Mouse (Mus musculus) natural killer cell, adult 2 months (primary cell): ENCODE data around the gene Gfi1b.

Experiments
- DNase-seq, 2 experiments: peaks; one replicate each; pipeline ENCODE4 v3.0.0; 2022; ENCODE audit warnings: low spot score in 2 of 2

Gfi1b gene

DNA sequence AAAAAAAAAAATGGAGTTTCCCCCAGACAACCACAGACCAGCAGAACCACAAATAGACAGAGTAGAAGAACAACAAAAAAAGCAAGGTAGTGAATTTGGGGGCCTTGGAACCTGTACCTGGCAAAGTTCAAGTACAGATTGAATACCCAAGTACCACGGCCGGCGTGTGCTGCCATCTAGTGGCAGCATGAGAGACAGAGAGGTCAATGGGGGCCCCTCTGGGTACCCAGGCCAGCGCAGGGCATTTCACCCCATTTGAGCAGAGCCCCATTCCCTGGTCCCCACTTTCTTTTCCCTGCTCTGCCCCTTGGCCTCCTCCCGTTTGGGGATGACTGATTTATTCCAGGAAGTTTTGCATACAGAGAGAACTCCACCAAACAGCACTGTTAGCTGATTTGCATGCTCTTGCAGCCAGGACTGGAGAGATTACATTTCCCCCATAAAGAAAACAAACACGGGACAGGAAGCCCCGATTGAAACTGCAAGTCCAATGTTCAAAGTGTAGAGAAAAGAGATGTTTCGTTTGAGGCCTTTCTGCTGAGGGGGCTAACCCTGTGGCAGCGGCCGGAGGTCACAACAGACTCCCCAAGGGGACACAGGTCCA, 841 bp upstream of the Gfi1b start:
- DNase-seq = peak; percentile 24 to 58

DNA sequence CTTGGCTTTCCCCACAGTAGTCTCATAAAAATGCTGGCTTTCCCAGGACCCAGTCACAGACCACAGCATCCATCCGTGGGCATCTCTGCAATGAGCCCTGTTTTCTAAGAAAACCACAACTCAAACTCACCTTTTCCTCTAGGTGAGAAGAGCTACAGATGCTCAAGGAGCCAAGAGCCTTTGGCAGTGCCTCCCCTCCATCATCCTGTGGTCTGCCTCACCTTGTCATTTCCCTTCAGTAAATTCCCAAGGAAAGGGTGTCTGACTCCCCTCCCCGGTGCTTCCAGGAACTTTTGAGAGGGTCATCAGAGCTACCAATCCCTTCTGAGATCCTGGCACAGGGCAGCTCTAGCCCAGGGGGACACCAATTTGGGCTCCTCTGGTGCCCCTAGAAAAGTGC, 671 bp downstream of the Gfi1b start:
- no peak for DNase-seq

DNA sequence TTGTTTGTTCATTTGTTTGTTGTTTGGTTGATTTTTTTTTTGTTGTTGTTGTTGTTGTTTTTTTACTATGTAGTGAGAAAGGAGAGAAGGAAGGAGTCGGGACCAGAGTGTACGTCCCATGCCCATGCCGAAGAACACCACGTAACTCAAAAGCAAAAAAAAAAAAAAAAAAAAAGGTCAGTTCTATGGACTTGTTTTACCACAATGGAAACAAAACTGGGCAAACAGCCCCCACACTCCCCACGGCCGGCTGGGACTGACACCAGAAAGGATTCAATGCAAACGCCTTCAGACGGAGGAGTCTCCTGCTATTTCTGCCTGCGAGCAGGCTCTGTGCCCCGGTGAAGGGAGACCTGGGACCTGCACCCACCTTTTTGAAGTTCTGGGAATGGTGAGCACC, 1.3 kb downstream of the Gfi1b start:
- no peak for DNase-seq

DNA sequence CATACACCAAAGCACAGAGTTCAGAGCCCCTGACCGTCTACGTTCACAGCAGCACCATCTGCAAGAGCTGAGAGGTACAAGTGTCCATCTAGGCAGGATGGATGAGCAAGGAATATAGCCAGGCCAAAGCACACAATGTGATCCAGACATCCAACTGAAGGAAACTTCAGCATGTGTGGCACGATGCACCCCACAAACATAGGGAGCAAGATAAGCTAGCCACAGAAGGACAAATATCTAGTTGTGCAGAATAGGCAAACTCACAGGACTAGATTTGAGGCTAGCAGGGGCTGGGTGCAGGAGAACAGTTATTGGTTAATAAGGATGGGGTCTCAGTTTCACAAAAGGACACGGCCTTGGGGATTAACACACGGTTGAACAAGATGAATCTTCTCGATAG, 2.4 kb downstream of the Gfi1b start:
- no peak for DNase-seq

DNA sequence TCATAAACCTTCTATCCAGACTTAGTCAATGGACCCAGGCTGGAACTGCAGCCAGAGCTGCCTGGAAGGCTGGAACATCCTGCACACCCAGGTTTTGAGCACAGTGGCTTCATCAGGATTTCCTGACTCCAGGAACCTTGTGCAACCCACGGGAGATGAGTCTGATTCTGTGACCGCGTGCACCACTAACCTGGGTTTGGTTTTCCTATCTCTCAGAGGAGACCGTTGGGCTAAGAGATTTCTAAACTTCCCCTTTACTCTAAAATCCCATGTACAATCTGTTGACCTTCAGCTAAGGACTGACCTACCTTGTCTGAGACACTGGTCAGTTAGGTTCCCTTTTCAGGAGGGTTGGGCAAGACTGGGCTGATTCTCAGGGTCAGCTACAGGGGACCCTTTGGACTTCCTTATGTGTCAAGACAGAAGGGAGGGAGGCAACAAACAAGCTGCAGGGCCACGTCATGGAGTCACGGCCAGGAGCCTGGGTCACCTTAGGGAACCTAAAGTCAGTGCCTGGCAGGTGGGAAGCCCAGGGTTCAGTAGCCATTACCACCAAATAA, 2.9 kb downstream of the Gfi1b start:
- DNase-seq = no peak

DNA sequence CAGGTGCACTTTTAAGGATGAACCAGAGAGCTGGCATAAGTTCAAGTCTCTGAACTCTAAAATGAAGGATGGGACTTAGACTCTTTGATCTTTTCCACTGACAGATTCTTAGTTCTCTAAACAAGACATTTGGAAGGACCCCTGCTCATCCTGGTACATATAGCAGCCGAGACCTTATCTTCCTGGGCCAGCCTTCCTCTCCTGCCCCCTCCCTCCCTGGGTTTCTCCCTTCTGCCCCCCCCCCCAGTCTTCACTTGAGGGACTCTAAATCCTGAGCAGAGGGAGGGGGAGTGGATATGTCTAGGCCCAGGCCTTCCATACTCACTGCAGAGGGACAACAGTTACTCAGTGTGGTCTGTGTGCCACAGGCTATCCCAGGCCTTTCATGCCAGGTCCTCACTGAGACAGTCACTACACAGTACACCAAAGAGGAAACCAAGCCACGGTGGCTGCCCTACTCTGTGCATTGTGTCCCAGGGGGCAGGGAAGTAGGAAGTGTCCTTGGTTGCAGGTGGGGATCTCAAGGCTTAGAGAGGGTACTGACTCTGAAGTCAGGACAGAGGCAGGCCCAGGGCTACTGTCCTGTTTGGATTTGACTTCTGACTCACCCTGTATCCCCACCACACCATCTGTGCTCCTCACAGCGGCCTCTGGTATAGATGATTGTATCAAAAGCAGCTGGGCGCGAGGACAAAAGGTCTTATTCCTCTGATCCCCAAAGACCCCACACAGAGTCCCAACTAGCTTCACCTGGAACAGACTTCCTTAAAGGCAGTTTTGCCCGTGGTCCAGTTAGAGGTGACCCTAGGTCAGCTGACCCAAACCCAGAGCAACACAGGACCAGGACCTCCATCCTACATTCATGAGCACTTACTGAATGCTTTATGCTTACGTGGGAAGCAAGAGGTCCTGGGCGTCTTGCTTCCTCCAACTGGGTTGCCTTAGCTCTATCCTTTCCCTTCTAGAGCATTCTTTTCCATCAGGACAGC, 4.0 kb downstream of the Gfi1b start:
- no peak for DNase-seq

DNA sequence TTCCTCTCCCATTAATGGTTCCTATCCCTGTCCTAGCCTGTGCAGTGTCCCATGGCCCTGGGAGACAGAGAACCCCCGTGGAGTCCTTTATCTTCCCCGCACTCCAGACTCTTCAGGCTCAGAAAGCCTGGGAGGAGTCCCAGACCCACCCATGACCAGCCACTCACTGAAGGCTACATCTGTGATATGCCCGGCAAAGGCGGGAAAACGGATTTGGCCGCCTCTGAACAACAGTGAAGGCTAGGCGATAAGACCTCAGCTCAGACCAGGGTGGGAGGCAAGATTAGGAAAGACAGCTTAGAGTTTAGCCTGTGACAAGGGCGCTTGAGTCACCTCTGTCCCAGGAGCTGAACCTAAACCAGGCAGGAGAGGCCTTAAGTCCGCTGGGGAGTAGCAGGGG, 4.9 kb downstream of the Gfi1b start:
- DNase-seq = no peak

DNA sequence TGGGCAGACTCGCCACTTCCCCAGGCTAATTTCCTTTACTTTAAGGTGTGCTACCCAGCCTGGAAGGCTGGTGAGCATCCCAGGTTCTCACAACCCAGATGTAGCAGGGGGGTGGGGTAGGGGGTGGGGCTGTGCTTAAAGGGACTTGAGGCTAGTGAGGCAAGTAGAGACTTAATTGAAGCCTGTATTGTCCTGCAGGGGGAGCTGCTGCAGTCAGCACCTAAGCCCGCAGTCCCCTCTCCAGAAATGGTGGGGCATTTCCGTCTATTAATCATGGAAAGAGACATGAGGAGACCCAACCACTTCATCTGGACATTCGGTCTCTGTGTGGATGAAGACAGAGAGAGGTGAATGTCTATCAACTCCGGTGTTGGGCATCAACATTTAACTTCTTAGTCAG, 5.4 kb downstream of the Gfi1b start:
- DNase-seq = no peak

DNA sequence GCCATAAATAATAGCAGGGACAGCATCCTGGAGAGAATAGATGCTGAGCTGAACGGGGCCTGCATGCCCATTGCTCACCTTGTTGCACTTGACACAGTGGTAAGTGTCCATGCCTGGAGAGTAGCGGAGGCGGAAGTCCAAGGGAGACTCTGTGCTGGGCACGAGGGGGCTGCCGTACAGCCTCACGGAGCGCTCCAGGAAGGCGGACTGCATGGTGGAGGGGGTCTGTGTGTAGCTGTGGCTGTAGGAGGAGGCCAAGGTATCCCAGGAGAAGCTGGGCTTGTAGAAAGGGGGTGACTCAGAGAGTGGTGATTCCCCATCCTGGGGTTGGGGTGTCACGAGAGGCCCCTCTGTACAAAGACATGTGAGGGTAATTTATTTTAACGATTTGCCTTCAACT, 8.2 kb downstream of the Gfi1b start:
- no peak for DNase-seq

DNA sequence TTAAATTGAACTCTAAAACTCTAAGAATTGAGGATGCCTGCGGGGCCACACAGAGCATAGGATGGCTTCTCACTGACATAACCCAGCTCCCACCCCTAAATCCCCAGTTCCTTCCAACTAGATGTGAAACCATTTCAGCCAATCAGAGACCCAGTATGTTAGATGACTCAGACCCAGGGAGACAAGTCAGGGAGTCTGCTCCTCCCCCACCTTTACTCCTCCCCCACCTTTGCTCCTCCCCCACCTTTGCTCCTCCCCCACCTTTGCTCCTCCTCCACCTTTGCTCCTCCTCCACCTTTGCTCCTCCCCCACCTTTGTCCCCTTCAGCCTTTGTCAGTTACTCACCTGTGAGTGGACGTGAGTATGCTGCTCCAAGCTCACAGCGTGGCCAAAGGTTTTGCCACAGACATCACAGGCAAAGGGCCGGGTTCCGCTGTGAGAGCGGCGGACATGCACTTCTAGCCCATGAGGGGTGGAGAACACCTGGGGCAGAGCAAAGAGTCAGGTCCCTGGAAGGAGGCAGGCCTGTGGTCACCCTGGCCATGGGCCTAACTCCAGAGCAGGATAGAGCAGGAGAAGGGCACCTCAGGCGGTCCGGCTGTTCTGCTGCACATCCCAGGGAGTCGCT, 9.2 kb downstream of the Gfi1b start:
- no peak for DNase-seq

DNA sequence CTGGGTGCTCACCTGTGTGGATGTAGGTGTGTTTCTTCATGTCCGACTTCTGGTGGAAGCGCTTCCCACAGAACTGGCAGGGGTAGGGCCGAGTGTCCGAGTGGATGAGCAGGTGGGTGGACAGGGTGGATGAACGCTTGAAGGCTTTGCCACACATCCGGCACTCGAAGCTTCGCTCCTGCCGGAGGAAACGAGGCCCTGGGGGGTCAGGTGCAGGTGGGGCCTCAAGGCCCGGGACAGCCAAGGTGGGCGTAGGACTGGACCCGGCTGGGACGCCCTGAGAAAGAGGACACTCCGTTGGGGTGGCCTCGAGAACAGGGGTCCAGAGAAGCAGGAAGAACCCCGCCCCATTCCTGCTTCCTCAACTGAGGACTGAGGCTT, 10.4 kb downstream of the Gfi1b start:
- DNase-seq = no peak

DNA sequence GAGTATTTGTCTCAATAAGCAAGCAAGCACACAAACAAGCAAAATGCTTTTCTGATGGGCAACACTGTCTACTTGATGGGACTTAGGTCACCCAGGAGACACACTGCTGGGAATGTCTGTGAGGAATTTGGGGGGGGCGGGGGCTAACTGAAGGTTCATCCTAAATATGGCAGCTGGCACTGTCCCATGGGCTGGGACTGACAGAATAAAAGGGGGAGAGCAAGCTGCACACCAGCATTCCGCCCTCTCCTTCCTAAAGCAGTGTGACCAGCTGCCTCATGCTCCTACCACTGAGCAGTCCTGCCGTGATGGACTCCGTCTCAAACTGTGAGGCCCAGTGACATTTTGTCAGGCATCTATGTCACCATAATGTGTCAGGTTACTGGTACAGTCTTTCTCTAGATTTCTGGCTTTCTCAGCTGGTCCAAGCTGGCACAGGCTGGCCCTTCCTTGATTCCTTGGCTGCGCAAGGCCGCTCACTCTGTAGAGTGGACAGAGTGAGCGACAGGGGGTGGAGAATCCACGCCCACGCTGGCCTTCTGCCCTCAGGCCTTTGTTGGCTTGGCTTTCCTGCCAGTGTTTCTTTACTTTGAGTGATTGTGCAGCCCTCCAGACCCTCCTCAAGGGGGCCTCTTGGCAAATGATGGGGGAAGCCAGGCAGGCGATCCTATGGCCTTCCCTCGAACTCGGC, 10.9 kb downstream of the Gfi1b start:
- no peak for DNase-seq

DNA sequence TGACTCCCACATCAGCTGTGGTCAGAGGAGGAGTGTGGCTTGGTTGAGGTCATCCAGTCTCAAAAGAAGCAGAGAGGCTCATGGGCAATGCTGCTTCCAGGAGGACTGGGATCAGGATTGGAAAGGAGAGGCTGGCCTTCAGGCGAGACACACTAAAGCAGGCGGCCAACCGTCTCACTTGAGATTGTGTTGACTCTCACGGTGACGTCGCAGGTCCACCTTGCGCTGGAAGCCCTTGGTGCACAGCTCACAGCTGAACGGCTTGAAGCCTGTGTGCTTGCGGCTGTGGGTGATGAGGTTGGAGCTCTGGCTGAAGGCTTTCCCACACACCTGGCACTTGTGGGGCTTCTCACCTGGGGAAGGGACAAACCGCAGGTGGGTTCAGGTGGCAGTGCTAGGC, 11.9 kb downstream of the Gfi1b start:
- DNase-seq = no peak

DNA sequence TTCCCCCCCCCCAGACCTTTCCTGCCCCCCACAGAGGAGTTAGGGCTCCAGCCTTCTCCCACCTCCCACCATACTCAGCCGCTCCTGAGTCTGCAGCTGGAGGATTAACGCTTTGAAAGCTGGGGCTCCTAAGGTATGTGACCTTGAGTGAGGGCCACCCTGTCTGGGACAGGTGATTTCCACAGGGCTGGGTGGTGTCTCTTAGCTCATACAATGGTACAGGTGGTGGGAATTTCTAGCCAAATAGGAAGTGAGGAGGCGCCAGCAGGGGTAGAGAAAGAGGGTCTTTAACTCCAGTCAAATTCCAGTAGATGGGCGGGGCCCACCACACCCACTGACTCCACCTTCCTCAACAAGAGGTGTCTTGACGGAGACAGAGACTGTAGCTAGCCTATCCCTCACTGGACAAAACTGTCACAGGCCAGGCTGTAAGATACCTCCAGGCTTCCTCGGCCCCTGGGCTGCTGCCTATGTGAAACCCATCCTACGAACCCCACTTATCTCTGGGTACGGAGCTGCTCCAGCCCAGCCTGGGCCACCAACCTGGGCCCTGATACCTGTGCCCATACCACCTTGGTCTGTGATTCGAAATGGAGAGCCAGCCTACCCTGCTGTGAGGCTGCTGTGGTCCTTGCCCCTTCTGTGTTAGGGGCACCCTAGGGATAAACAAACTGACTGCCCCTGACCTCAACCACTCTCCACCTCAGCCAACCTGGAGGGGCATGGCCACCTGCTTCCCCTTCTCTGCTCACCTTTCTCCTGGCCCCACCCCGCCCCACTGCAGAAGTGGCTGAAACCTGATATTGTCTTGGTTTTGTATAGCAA, 14.2 kb downstream of the Gfi1b start:
- DNase-seq = no peak

DNA sequence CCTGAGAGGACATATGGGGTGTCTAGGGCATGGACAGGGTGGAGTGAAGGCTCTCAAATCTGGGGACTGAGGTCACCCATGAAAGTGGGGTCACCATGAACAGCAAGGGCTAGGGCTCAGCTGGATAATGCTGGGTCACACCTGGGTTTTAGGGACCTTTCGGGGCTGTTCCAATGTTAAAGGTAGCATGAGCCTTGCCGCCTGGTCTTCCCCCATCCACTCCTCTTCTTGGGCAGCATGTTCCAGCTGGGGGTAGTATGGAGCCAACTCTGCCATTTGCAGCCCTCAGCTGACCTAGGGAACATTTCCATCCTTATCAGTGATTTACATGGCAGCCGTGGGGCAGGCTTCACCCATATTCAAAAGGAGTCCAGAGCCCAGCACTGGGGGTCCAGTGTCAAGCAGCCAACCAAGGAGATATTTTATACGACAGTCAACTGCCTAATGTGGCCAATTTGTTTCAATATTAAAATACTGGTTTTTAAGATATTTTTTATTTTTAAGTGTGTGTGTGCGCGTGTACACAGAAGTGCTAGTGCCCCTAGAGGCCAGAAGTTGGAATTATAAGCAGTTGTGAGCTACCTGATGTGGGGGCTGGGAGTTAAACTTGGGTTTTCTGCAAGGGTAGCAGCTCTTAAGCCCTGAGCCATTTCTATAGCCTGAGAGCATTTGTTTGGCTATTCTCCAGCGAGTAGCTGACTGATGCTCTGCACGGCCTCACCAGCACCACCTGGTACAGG, 15.0 kb downstream of the Gfi1b start:
- no peak for DNase-seq

DNA sequence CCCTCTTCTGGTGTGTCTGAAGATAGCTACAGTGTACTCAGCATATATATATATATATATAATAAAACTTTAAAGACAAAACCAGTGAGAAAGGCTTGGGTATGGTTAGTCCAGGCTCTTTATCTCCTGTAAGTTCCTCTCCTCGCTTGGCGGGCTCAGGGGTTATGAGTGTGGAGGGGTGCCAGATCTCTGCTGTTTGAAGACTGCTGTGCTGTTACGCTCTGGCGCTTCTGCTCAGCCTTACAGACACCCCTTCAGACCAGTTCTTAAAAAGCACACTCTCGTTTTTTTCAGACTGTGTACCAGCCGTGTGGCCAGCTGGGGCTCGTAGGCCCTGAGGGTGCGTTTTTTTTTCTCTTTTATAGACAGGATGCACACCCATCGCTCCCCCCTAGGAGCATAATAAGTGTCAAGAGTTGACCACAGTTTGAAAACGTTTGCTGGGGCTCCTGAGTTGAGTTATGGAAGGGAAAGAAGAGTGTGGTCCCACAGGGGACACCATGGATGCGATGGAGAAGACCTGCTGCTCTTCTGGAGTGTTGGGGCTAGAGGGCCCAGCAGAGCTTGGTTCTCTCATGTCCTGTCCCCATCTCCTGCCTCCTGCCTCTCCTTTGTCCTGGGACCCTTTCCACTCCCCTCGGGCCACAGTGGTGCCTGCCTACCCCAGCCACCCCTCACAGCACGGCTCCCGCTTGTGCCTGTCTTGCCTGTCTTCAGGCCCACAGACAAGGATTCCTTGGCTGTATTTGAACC, 15.8 kb downstream of the Gfi1b start:
- DNase-seq = no peak

DNA sequence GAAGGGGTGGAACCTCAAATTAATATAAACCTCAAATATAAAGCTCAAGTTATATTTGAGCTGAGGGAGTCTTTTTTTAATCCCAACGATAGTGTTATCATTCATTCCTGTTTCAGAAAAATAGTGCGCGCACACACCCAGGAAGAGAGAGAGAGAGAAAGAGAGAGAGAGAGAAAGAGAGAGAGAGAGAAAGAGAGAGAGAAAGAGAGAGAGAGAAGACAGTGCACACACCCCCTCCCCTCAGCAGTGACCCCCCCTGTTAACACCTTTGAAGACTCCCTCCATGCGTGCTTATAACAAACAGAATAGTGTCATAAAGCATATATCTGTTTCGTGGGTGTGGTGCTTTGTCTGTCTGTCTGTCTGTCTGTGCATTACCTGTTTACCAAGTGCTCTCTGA, 18.2 kb downstream of the Gfi1b start:
- no peak for DNase-seq

DNA sequence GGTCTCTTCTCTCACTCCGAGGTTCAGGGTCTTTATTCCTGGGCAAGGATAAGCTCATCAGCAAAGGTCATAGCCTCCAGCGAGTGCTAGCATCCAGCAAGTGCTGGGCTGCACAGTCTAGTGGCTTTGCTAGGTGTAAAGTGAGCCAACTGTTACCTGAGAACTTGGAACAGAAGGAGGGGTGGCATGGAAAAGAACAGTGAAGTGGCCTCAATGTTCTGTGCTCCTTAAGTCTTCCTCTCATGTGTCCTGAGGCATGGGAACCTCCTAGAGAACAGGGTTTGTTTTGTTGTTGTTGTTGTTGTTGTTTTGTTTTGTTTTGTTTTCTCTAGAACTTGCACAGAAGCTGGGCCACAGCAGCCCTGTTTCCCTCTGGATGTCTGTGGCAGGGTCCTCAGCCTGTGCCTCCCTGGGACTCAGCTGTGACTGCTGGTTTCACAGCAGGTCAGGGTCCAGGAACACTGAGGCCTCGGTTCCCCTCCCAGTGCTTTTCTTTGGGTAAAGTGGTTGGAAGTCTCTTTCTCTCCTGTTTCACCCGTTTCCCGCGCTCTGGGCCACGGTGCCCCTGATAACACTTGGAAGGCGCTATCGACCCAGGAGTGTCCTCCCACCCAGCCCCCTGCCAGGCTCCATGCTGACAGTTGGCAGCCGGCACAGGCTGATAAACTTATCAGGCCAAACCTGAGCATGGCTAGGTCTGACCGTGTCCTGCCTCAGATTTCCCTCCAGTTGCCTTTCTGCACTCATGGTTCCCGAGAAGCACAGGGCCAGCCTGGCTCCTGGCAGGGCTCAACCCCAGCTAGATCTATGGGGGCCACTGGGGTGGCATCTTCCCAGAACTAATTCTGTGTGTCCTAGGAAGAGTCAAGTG, 19.8 kb downstream of the Gfi1b start:
- DNase-seq = no peak

DNA sequence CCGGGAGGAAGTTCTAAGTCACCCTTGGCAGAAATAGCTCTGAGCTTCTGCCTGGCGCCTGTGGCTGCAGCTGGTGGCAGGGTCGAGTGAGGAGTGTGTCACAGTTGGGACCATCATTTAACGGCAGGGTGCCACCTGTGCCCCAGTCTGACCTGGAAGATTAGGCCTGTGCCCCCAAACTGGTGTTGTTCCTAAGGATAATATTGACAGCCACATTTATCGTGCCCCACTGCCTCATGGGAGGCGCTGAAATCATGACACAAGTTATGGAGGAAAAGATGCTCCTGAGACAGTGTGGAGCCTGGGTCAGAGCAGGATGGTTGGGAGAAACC, 22.2 kb downstream of the Gfi1b start:
- no peak for DNase-seq
